Mouse (Mus musculus): ENCODE measurements at regions not wholly inside any gene's neighbourhood (a gene's known extent, or its start where the extent isn't known, plus 50 kb on each side); places are given as distances from the start of the nearest gene placed in this dataset.

- ATAC-seq (ENCODE audit: extremely low read depth, insufficient number of reproducible peaks, low FRiP score, poor library complexity, severe bottlenecking) (no peak), DNase-seq (ENCODE audit: low spot score) (no peak)
- no peaks in the 10 kb centered on the region for H3K36me3 ChIP-seq (replicated peaks)
- H3K9me3 ChIP-seq (replicated peaks) = peaks cover 14% of the 10 kb centered on the region
- H3K4me3 ChIP-seq (ENCODE audit: low read depth, low read length) = no peak overlapping the region
- no peaks in the 10 kb centered on the region for H3K27me3 ChIP-seq (ENCODE audit: insufficient read depth, low read length)
- H3K4me1 ChIP-seq (ENCODE audit: insufficient read depth, low read depth, low read length) = no peaks in the 10 kb centered on the region
- TF ChIP-seq POLR2AphosphoS5 (IDR thresholded peaks at IDR 0.05; ENCODE audit: insufficient replicate concordance, low read depth, low read length) (no peak), GATA1 (IDR thresholded peaks at IDR 0.05; ENCODE audit: borderline replicate concordance, low read length) (no peak), CTCF (IDR thresholded peaks at IDR 0.05; ENCODE audit: low read depth, low read length) (no peak), TAL1 (conservative IDR thresholded peaks at IDR 0.05; ENCODE audit: low read depth, low read length) (no peak), GATA2 (IDR thresholded peaks at IDR 0.05; ENCODE audit: borderline replicate concordance, low read depth, low read length) (no peak)
Observed at GRCm38 (mm10) chr1:41141992-41142391, 336.6 kb downstream of the Tmem182 start.

DNA sequence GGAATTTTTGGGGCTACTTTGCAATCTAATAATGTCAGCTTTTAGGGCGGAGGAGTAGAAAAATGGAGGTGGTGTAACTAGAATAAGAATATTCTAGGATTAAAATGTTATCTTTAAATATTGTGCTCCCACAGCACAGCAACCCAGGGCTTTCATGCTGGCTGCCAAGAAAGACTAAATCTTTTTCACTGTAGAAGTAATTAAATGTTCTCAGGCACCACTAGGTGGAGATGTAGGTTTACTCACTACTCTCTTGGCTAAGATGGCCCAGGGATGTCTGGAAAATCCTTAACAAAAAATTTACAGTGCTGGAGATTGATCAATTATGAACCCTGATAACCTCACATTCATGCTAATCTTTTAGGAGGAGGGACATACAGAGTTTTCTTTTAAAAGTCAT is 347.1 kb downstream of the Tmem182 start:
- no peaks in the 10 kb centered on the region for H3K4me1 ChIP-seq (ENCODE audit: insufficient read depth, low read depth, low read length)
- ATAC-seq (ENCODE audit: extremely low read depth, insufficient number of reproducible peaks, low FRiP score, poor library complexity, severe bottlenecking) (no peak), DNase-seq (ENCODE audit: low spot score) (no peak)
- H3K4me3 ChIP-seq (ENCODE audit: low read depth, low read length) = no peak overlapping the region
- no peaks in the 10 kb centered on the region for H3K27me3 ChIP-seq (ENCODE audit: insufficient read depth, low read length)
- H3K9me3 ChIP-seq (replicated peaks) = peaks cover 28% of the 10 kb centered on the region
- TF ChIP-seq TAL1 (conservative IDR thresholded peaks at IDR 0.05; ENCODE audit: low read depth, low read length) (no peak), GATA2 (IDR thresholded peaks at IDR 0.05; ENCODE audit: borderline replicate concordance, low read depth, low read length) (no peak), POLR2AphosphoS5 (IDR thresholded peaks at IDR 0.05; ENCODE audit: insufficient replicate concordance, low read depth, low read length) (no peak), CTCF (IDR thresholded peaks at IDR 0.05; ENCODE audit: low read depth, low read length) (no peak), GATA1 (IDR thresholded peaks at IDR 0.05; ENCODE audit: borderline replicate concordance, low read length) (no peak)
- H3K36me3 ChIP-seq (replicated peaks) = no peaks in the 10 kb centered on the region

DNA sequence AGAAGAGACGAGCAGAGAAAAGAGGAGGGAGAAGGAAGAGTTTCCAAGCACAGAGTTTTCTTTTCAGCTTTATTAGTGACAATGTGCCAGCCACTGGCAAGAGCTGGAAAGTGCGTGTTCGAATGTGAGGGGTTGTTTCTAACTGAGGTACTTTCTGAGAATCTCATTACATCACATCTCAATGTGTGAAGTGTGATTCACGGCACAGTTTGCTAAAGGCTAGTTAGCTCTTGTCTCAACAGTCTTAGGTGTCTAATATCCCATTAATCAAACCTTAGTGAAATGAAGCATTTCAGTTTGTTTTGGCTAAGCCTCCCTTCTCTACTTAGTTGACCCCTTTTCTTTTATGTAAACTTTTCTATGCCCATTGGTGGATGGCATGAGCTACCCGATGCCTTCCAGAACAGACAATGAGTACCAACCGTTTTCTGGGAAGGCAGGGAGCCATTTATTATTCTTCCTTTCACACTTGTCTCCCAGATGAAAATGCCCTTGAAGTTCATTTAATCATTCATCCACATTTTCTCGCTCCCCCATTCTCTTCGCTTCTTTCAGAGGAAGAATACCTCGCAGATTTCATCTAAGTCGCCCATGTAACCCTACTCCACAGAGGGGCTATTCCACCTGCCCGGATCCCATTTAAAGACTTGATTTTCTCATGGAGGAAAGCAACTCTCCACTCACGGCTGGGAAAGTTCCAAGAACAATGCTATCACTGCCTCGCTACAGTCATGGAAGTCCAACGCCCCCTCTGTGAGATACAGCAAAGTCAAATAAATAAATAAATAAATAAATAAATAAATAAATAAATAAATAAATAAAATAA is 348.0 kb downstream of the Tmem182 start:
- no peak overlapping the region for H3K4me3 ChIP-seq (ENCODE audit: low read depth, low read length)
- no peaks in the 10 kb centered on the region for H3K36me3 ChIP-seq (replicated peaks)
- no peaks in the 10 kb centered on the region for H3K27me3 ChIP-seq (ENCODE audit: insufficient read depth, low read length)
- H3K9me3 ChIP-seq (replicated peaks) = peaks cover 33% of the 10 kb centered on the region
- H3K4me1 ChIP-seq (ENCODE audit: insufficient read depth, low read depth, low read length) = no peaks in the 10 kb centered on the region
- ATAC-seq (ENCODE audit: extremely low read depth, insufficient number of reproducible peaks, low FRiP score, poor library complexity, severe bottlenecking) = no peak
- DNase-seq (ENCODE audit: low spot score) = no peak
- no peak for TF ChIP-seq GATA2 (IDR thresholded peaks at IDR 0.05; ENCODE audit: borderline replicate concordance, low read depth, low read length)
- TF ChIP-seq POLR2AphosphoS5 (IDR thresholded peaks at IDR 0.05; ENCODE audit: insufficient replicate concordance, low read depth, low read length) = no peak
- no peak for TF ChIP-seq GATA1 (IDR thresholded peaks at IDR 0.05; ENCODE audit: borderline replicate concordance, low read length)
- no peak for TF ChIP-seq CTCF (IDR thresholded peaks at IDR 0.05; ENCODE audit: low read depth, low read length)
- no peak for TF ChIP-seq TAL1 (conservative IDR thresholded peaks at IDR 0.05; ENCODE audit: low read depth, low read length)

DNA sequence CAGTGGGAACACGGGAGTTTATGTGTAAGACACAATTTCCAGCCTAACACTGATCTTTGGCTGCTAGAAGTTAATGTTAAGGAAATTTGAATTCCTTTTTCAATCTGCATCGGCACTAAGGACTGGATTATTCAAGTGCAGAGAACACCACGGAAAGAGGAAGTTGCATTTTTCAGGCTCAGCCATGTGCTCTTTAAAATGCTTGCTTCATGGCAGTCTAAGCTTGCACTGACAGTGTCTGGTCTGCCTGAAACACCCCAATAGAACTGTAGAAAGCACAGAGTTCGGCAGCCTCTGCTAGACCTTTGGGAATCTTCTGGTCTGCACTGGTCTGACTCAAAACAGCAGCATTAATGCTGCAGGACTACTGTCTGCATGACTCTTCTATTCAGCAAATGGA is 348.8 kb downstream of the Tmem182 start:
- Histone ChIP-seq H3K4me1 (ENCODE audit: insufficient read depth, low read depth, low read length) (no peaks in the 10 kb centered on the region), H3K36me3 (replicated peaks) (no peaks in the 10 kb centered on the region), H3K27me3 (ENCODE audit: insufficient read depth, low read length) (no peaks in the 10 kb centered on the region), H3K4me3 (ENCODE audit: low read depth, low read length) (no peak overlapping the region), H3K9me3 (replicated peaks) (peaks cover 37% of the 10 kb centered on the region)
- TF ChIP-seq POLR2AphosphoS5 (IDR thresholded peaks at IDR 0.05; ENCODE audit: insufficient replicate concordance, low read depth, low read length) = no peak
- TF ChIP-seq TAL1 (conservative IDR thresholded peaks at IDR 0.05; ENCODE audit: low read depth, low read length) = no peak
- no peak for TF ChIP-seq GATA2 (IDR thresholded peaks at IDR 0.05; ENCODE audit: borderline replicate concordance, low read depth, low read length)
- TF ChIP-seq CTCF (IDR thresholded peaks at IDR 0.05; ENCODE audit: low read depth, low read length) = no peak
- TF ChIP-seq GATA1 (IDR thresholded peaks at IDR 0.05; ENCODE audit: borderline replicate concordance, low read length) = no peak
- DNase-seq (ENCODE audit: low spot score) (no peak), ATAC-seq (ENCODE audit: extremely low read depth, insufficient number of reproducible peaks, low FRiP score, poor library complexity, severe bottlenecking) (no peak)

- no peaks in the 10 kb centered on the region for H3K4me1 ChIP-seq (ENCODE audit: insufficient read depth, low read depth, low read length)
- no peaks in the 10 kb centered on the region for H3K27me3 ChIP-seq (ENCODE audit: insufficient read depth, low read length)
- no peak overlapping the region for H3K4me3 ChIP-seq (ENCODE audit: low read depth, low read length)
- H3K36me3 ChIP-seq (replicated peaks) = no peaks in the 10 kb centered on the region
- DNase-seq (ENCODE audit: low spot score) (no peak), ATAC-seq (ENCODE audit: extremely low read depth, insufficient number of reproducible peaks, low FRiP score, poor library complexity, severe bottlenecking) (no peak)
- peaks cover 29% of the 10 kb centered on the region for H3K9me3 ChIP-seq (replicated peaks)
- TF ChIP-seq GATA2 (IDR thresholded peaks at IDR 0.05; ENCODE audit: borderline replicate concordance, low read depth, low read length) = no peak
- no peak for TF ChIP-seq TAL1 (conservative IDR thresholded peaks at IDR 0.05; ENCODE audit: low read depth, low read length)
- TF ChIP-seq CTCF (IDR thresholded peaks at IDR 0.05; ENCODE audit: low read depth, low read length) = no peak
- TF ChIP-seq POLR2AphosphoS5 (IDR thresholded peaks at IDR 0.05; ENCODE audit: insufficient replicate concordance, low read depth, low read length) = no peak
- TF ChIP-seq GATA1 (IDR thresholded peaks at IDR 0.05; ENCODE audit: borderline replicate concordance, low read length) = no peak
Observed at GRCm38 (mm10) chr1:41156946-41157345, 351.5 kb downstream of the Tmem182 start.

DNA sequence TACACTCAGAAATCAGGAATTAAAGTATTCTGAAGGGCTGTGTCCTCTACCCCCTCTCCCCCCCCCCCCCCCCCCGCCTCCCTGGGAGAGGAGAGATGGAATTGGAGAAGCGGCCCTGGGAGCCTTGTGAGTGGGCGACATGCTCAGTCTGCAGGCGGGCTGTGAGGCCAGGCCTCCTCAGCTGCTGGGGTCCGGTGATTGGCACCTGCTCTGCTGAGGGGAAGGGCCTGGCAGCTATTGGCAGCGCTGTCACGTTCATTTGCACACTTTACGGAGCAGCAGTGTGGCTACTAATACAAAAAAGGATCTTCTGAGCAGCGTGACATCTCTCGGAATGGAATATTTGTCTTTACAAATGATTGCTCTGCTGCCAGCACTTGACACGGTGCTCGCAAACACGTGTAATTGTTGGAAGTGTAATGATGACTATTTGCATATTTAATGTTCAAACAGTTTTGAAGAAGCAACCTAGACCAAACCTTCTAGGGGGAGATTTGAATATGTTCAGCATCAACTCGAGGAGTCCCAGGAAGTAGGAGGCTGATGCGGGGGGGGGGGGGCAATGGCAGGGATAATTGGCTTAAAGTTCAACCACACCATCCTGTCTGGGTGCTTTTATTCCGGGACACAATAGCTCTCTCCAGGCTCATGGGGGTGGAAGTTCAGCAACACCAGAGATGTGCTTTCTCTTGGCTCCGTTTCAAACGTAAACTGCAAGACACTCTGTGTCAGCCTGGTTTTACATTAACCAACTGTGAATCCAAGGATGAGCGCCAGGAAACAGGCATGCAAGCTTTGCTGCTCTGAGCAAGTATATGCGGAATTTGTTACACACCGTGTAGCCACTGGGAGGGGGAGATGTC is 352.5 kb downstream of the Tmem182 start:
- no peak for DNase-seq (ENCODE audit: low spot score)

More for the DNA sequence above, 352.5 kb downstream of the Tmem182 start:
- TF ChIP-seq POLR2AphosphoS5 (IDR thresholded peaks at IDR 0.05; ENCODE audit: insufficient replicate concordance, low read depth, low read length) = no peak
- TF ChIP-seq CTCF (IDR thresholded peaks at IDR 0.05; ENCODE audit: low read depth, low read length) = no peak
- TF ChIP-seq GATA1 (IDR thresholded peaks at IDR 0.05; ENCODE audit: borderline replicate concordance, low read length) = no peak
- TF ChIP-seq TAL1 (conservative IDR thresholded peaks at IDR 0.05; ENCODE audit: low read depth, low read length) = no peak
- TF ChIP-seq GATA2 (IDR thresholded peaks at IDR 0.05; ENCODE audit: borderline replicate concordance, low read depth, low read length) = no peak
- no peak overlapping the region for H3K4me3 ChIP-seq (ENCODE audit: low read depth, low read length)
- no peaks in the 10 kb centered on the region for H3K27me3 ChIP-seq (ENCODE audit: insufficient read depth, low read length)
- peaks cover 28% of the 10 kb centered on the region for H3K9me3 ChIP-seq (replicated peaks)
- no peak for ATAC-seq (ENCODE audit: extremely low read depth, insufficient number of reproducible peaks, low FRiP score, poor library complexity, severe bottlenecking)
- no peaks in the 10 kb centered on the region for H3K4me1 ChIP-seq (ENCODE audit: insufficient read depth, low read depth, low read length)
- no peaks in the 10 kb centered on the region for H3K36me3 ChIP-seq (replicated peaks)
